Mouse (Mus musculus) small intestine, adult 10 weeks (tissue): ENCODE data around the gene Olfr107. TPM values are rescaled to one million over a fixed set of nuclear protein-coding genes. Genes with fewer than 3 reads are reported as not detected.

Source experiments
- polyA plus RNA-seq: library from polyadenylated mRNA; stranded (reverse); fragments of 350-450 nt; fragmentation: Illumina TruSeq; extraction: RNeasy Lipid Tissue Mini Kit (QIAGEN cat#74804); gene quantifications from one replicate; pipeline ENCODE4 v1.2.3, GENCODE M21; 2014; ENCODE audit warnings: low replicate concordance

Olfr107 gene
- not detected for polyA plus RNA-seq

DNA sequence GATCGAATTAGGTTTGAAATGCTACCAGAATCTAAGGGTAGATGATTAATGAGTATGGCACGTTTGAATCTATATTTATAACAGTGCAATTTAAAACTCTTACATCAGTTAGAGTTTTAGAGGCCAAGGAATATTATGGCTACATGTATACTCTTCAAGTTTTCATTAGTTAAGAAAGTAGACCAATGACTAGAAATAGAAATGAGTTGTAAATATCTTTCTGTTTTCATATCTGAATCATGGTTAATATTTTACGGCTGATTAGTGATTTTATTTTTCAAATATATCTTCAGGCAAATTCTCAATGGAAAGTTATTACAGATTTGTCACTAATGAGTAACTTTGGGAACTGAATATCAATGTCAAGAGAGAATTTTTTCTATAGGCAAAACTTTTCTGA is at the start of gene Olfr107:
Gene Olfr107, plus strand, starts transcription at position 301 of the 400 bp plus-strand sequence.

GRCm38 (mm10) chr17:37359282-37359681 is 39.7 kb upstream of the Olfr107 start, which contains the start of gene Olfr104-ps:
Gene Olfr104-ps, plus strand, starts transcription at chr17:37359582.

GRCm38 (mm10) chr17:37378733-37379132 is 20.3 kb upstream of the Olfr107 start, which contains the start of gene Olfr105-ps:
Gene Olfr105-ps, plus strand, starts transcription at chr17:37379033.

DNA sequence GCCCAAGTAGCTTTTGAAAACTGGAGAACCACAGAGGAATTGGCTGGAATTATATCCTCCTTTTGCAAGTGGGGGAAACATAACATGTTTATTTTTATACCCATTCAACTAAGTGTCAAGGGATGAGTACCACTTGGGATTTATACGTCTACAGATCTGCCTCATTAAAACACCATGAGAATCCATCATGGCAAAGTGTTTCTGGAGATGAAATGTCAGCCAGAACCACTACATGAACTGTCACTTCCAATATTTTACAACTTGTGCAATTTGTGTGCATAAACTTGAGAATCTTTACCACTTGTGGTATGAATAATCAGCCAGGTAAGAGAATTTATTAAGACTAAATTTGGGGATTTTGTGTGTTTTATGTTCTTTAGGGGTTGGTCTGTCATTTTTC is 8.9 kb upstream of the Olfr107 start, which contains the start of gene Olfr106-ps:
Gene Olfr106-ps, plus strand, starts transcription at position 301 of the 400 bp plus-strand sequence.

DNA sequence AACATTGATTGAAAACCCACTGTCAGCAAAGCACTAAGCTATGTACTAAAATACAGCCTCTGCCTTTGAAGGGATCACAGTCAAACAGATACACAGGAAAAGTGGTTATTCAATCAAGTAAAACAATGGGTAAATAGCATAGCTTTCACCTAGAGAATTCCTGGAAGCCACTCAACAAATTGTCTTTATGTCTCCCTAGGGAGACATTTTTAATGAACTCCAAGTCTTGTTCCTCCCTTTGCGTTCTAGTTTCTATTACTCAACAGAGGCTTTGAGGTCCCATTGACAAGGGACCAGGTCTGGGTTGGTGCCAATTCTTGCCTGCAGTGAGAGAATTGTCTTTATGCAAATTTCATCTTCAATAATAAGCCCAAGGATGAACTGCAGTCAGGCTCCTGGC is 46.2 kb downstream of the Olfr107 start, which contains the start of gene Olfr108:
Gene Olfr108, plus strand, starts transcription at position 301 of the 400 bp plus-strand sequence.

Other genes starting within 250 kb of the Olfr107 start
- not detected for gene Olfr93, start 237.7 kb upstream of the Olfr107 start, polyA plus RNA-seq
- 7.5 TPM for gene Ubd, start 205.3 kb upstream of the Olfr107 start, polyA plus RNA-seq
- gene Olfr94, start 198.2 kb upstream of the Olfr107 start, polyA plus RNA-seq = not detected
- gene Olfr95, start 186.1 kb upstream of the Olfr107 start, polyA plus RNA-seq = not detected
- not detected for gene Olfr96, start 179.1 kb upstream of the Olfr107 start, polyA plus RNA-seq
- not detected for gene Olfr97, start 161.9 kb upstream of the Olfr107 start, polyA plus RNA-seq
- gene Olfr98, start 135.5 kb upstream of the Olfr107 start, polyA plus RNA-seq = not detected
- 1.0 TPM for gene H2-M3, start 129.0 kb upstream of the Olfr107 start, polyA plus RNA-seq
- not detected for gene Olfr99, start 115.8 kb upstream of the Olfr107 start, polyA plus RNA-seq
- gene Olfr101, start 94.9 kb upstream of the Olfr107 start, polyA plus RNA-seq = not detected
- gene Olfr102, start 82.2 kb upstream of the Olfr107 start, polyA plus RNA-seq = not detected
- gene Olfr103, start 59.5 kb upstream of the Olfr107 start, polyA plus RNA-seq = not detected
- not detected for gene Olfr104-ps, start 39.6 kb upstream of the Olfr107 start, polyA plus RNA-seq
- gene Olfr105-ps, start 20.2 kb upstream of the Olfr107 start, polyA plus RNA-seq = not detected
- gene Olfr106-ps, start 8.8 kb upstream of the Olfr107 start, polyA plus RNA-seq = not detected
- gene Olfr108, start 46.3 kb downstream of the Olfr107 start, polyA plus RNA-seq = not detected
- gene Olfr109, start 59.7 kb downstream of the Olfr107 start, polyA plus RNA-seq = not detected
- gene H2-M2, start 84.3 kb downstream of the Olfr107 start, polyA plus RNA-seq = 4.4 TPM
- not detected for gene Olfr110, start 93.2 kb downstream of the Olfr107 start, polyA plus RNA-seq
- gene Olfr111, start 108.8 kb downstream of the Olfr107 start, polyA plus RNA-seq = 0.45 TPM
- not detected for gene Olfr112, start 170.2 kb downstream of the Olfr107 start, polyA plus RNA-seq
- gene Olfr113, start 178.4 kb downstream of the Olfr107 start, polyA plus RNA-seq = not detected
- gene Olfr114, start 193.5 kb downstream of the Olfr107 start, polyA plus RNA-seq = not detected
- gene Olfr115, start 227.9 kb downstream of the Olfr107 start, polyA plus RNA-seq = not detected
- gene Olfr116, start 228.0 kb downstream of the Olfr107 start, polyA plus RNA-seq = not detected